Mouse (Mus musculus) liver, adult 2 months (tissue): Measurements from ENCODE around the gene Cntnap5c.

ENCODE experiments used
- CTCF ChIP-seq: fragments of 200-500 bp; IDR thresholded peaks from 2 replicates; pipeline ENCODE4 v1.5.1; 2011; ENCODE audit warnings: low read depth, low read length, control low read depth
- POLR2A ChIP-seq: fragments of 200-500 bp; IDR thresholded peaks from 2 replicates; pipeline ENCODE4 v1.6.1; 2011; ENCODE audit warnings: low read length, control low read depth; ENCODE audit not compliant: insufficient read depth; ENCODE audit errors: extremely low read depth

GRCm38 (mm10) chr17:57767306-57767705, 2.1 kb upstream of the Cntnap5c start:
- no peak for TF ChIP-seq POLR2A
- no peak for TF ChIP-seq CTCF
